Mouse (Mus musculus): Measurements from ENCODE around the gene Ablim1. TPM values are rescaled to one million over a fixed set of nuclear protein-coding genes. Genes with fewer than 3 reads are reported as not detected.

The Ablim1 gene
- polyA plus RNA-seq, 1 experiment from 2014 or later, result 11.6 TPM

DNA sequence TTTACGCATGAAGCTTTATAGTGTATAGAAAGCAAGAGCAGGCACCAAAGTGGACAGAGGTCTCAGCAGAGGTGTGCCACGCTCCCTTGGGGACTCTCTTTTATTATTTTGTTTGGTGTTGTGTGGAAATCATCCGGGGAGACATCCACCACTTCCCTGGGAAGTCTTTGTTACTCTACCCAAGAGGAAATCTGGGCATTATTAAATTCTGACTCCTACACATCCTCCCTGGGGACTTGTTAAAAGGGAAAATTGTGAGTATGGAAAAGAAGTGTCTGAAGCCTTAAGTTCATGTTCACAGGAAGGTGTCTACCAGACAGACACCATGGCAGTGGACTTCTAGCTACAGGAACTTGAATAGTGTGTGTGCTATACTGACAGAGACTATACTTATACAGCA is 31.4 kb downstream of the Ablim1 start:
- Histone ChIP-seq H3K9ac (ENCODE audit: low read depth, low read length) (no peak overlapping the region), H3K27ac (ENCODE audit: low read depth, low read length) (no peak overlapping the region), H3K4me2 (no peak overlapping the region), H3K4me3 (ENCODE audit: low read depth, low read length) (no peak overlapping the region), H3K27me3 (replicated peaks; ENCODE audit: control insufficient read depth, insufficient read depth, low read length) (0 out of 2 replicates have a peak, but pooled peaks cover 3% of the 10 kb centered on the region), H3K9me3 (ENCODE audit: control insufficient read depth, low read length) (no peaks in the 10 kb centered on the region; the same call in 1 of the 2 replicates), H3K4me1 (replicated peaks; ENCODE audit: control insufficient read depth, insufficient read depth, low read length) (no peaks in the 10 kb centered on the region), H3K36me3 (ENCODE audit: control insufficient read depth, insufficient read depth, low read length) (no peaks in the 10 kb centered on the region)
- DNase-seq (ENCODE audit: low spot score), result no peak
- 77% methylated on average over 3 of the region's 3 CpGs for WGBS
- ATAC-seq (replicated peaks; ENCODE audit: low FRiP score), result no peak

GRCm38 (mm10) chr19:57282642-57283041 is 32.1 kb downstream of the Ablim1 start:
- DNase-seq (ENCODE audit: low spot score), result no peak
- Histone ChIP-seq H3K27me3 (replicated peaks; ENCODE audit: control insufficient read depth, insufficient read depth, low read length) (0 out of 2 replicates have a peak, but pooled peaks cover 3% of the 10 kb centered on the region), H3K4me3 (ENCODE audit: low read depth, low read length) (no peak overlapping the region), H3K36me3 (ENCODE audit: control insufficient read depth, insufficient read depth, low read length) (no peaks in the 10 kb centered on the region), H3K9ac (ENCODE audit: low read depth, low read length) (no peak overlapping the region), H3K9me3 (ENCODE audit: control insufficient read depth, low read length) (no peaks in the 10 kb centered on the region; the same call in 1 of the 2 replicates), H3K27ac (ENCODE audit: low read depth, low read length) (no peak overlapping the region), H3K4me2 (no peak overlapping the region), H3K4me1 (replicated peaks; ENCODE audit: control insufficient read depth, insufficient read depth, low read length) (no peaks in the 10 kb centered on the region)
- ATAC-seq (replicated peaks; ENCODE audit: low FRiP score), result no peak
- 71% methylated on average over 5 of the region's 5 CpGs for WGBS

DNA sequence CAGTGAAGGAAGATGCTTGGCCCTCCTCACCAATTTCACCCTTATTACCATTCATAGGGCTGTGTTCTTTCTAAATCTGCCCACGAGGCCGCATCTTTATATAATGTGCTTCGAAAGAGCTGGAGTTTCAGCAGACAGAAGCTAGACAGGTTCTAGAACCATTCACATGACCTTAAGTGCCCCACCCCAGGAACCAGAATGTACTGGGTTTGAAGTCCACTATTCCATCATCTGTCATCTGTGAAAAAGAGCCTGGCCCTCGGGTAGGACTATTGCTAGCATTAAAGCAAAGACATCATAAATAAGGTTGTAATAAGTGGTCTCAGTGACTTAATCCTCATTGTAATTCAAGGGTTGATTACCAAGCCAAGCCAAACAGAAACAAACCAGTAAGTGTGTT is 35.1 kb downstream of the Ablim1 start:
- Histone ChIP-seq H3K27me3 (replicated peaks; ENCODE audit: control insufficient read depth, insufficient read depth, low read length) (0 out of 2 replicates have a peak, but pooled peaks cover 3% of the 10 kb centered on the region), H3K4me2 (no peak overlapping the region), H3K9ac (ENCODE audit: low read depth, low read length) (no peak overlapping the region), H3K4me3 (ENCODE audit: low read depth, low read length) (no peak overlapping the region), H3K9me3 (ENCODE audit: control insufficient read depth, low read length) (no peaks in the 10 kb centered on the region), H3K36me3 (ENCODE audit: control insufficient read depth, insufficient read depth, low read length) (no peaks in the 10 kb centered on the region), H3K4me1 (replicated peaks; ENCODE audit: control insufficient read depth, insufficient read depth, low read length) (no peaks in the 10 kb centered on the region), H3K27ac (ENCODE audit: low read depth, low read length) (no peak overlapping the region)
- WGBS, result 85% methylated on average over 4 of the region's 4 CpGs
- no peak for DNase-seq (ENCODE audit: low spot score)
- ATAC-seq (replicated peaks; ENCODE audit: low FRiP score), result no peak

GRCm38 (mm10) chr19:57278263-57278662 is 36.5 kb downstream of the Ablim1 start:
- ATAC-seq (replicated peaks; ENCODE audit: low FRiP score) (no peak), DNase-seq (ENCODE audit: low spot score) (no peak)
- Histone ChIP-seq H3K4me1 (replicated peaks; ENCODE audit: control insufficient read depth, insufficient read depth, low read length) (peaks cover 3% of the 10 kb centered on the region), H3K9me3 (ENCODE audit: control insufficient read depth, low read length) (no peaks in the 10 kb centered on the region), H3K4me3 (ENCODE audit: low read depth, low read length) (no peak overlapping the region), H3K27me3 (replicated peaks; ENCODE audit: control insufficient read depth, insufficient read depth, low read length) (0 out of 2 replicates have a peak, but pooled peaks cover 3% of the 10 kb centered on the region), H3K36me3 (ENCODE audit: control insufficient read depth, insufficient read depth, low read length) (no peaks in the 10 kb centered on the region), H3K4me2 (no peak overlapping the region), H3K9ac (ENCODE audit: low read depth, low read length) (no peak overlapping the region), H3K27ac (ENCODE audit: low read depth, low read length) (no peak overlapping the region)
- WGBS, result 86% methylated on average over 8 of the region's 8 CpGs

- Histone ChIP-seq H3K9ac (ENCODE audit: low read depth, low read length) (no peak overlapping the region), H3K27ac (ENCODE audit: low read depth, low read length) (no peak overlapping the region), H3K4me2 (no peak overlapping the region), H3K9me3 (ENCODE audit: control insufficient read depth, low read length) (no peaks in the 10 kb centered on the region), H3K4me1 (replicated peaks; ENCODE audit: control insufficient read depth, insufficient read depth, low read length) (peaks cover 10% of the 10 kb centered on the region), H3K27me3 (replicated peaks; ENCODE audit: control insufficient read depth, insufficient read depth, low read length) (0 out of 2 replicates have a peak, but pooled peaks cover 3% of the 10 kb centered on the region), H3K4me3 (ENCODE audit: low read depth, low read length) (no peak overlapping the region), H3K36me3 (ENCODE audit: control insufficient read depth, insufficient read depth, low read length) (no peaks in the 10 kb centered on the region)
- ATAC-seq (replicated peaks; ENCODE audit: low FRiP score) (no peak), DNase-seq (ENCODE audit: low spot score) (no peak)
- WGBS, result 88% methylated on average over 6 of the region's 6 CpGs
These were observed 37.7 kb downstream of the Ablim1 start for GRCm38 (mm10) chr19:57277010-57277409.

DNA sequence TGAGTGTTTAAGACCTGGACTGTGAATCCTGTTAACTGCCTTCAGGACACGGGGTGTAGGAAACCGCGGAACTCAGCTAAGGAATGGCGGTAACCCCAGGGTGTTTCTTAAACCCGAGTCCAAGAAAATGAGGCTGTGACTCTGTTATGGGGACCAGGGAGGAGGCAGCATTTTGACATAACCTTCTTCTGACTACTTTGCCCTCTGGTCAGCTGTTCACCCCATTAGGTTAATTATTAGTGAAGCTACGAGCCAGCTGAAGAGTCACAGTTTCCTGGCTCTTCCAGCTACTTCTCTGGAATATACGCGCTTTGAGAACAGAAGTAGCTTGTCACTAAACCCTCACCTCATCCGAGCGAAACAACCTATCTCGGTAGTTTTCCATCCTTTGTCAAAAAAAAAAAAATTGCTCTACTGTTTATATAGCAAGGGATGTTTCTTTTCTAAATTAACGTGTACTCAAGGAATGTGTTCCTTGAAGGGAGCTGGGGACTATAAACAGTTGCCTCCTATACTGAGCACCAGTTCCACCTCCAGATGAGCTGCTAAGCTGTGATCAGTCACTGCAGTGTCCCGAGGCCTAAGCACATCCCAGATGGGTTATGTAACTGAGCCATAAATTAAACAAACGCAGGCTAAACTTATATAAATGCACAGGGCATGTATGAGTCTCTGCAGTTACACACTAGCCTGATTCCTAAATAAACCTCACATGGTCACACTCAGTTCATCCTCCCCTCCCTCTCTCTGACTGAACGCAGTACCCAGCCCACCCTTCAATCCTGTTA is 39.4 kb downstream of the Ablim1 start:
- Histone ChIP-seq H3K9me3 (ENCODE audit: control insufficient read depth, low read length) (no peaks in the 10 kb centered on the region), H3K9ac (ENCODE audit: low read depth, low read length) (no peak overlapping the region), H3K27ac (ENCODE audit: low read depth, low read length) (peak overlapping the region; percentile 66), H3K4me2 (peak overlapping the region; percentile 55), H3K4me1 (replicated peaks; ENCODE audit: control insufficient read depth, insufficient read depth, low read length) (peaks cover 10% of the 10 kb centered on the region), H3K4me3 (ENCODE audit: low read depth, low read length) (peak overlapping the region; percentile 5; the same call in 1 of the 2 replicates), H3K27me3 (replicated peaks; ENCODE audit: control insufficient read depth, insufficient read depth, low read length) (no peaks in the 10 kb centered on the region), H3K36me3 (ENCODE audit: control insufficient read depth, insufficient read depth, low read length) (no peaks in the 10 kb centered on the region)
- 47% methylated on average over 15 of the region's 15 CpGs for WGBS
- ATAC-seq (replicated peaks; ENCODE audit: low FRiP score) (no peak; the same call in 1 of the 2 replicates), DNase-seq (ENCODE audit: low spot score) (no peak)

DNA sequence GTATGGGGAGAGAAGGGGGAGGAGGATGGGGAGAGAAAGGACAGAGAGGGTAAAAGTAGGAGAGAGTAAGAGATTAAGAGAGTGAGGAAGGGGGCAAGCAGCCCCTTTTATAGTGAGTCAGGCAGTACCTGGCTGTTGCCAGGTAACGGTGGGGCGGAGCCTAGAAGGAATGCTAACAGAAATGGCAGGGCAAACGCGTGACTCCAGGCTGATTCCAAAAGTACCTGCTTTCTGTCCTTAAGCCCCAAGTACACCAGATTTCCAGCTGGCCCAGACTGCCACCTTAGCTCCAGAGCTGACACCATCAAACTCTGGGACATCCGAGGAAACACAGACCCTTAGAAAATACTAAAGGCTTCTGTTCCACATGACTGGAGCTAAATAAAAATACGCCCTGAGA is 40.0 kb downstream of the Ablim1 start:
- ATAC-seq (replicated peaks; ENCODE audit: low FRiP score) (no peak), DNase-seq (ENCODE audit: low spot score) (no peak)
- Histone ChIP-seq H3K4me1 (replicated peaks; ENCODE audit: control insufficient read depth, insufficient read depth, low read length) (peaks cover 10% of the 10 kb centered on the region), H3K36me3 (ENCODE audit: control insufficient read depth, insufficient read depth, low read length) (no peaks in the 10 kb centered on the region), H3K27me3 (replicated peaks; ENCODE audit: control insufficient read depth, insufficient read depth, low read length) (no peaks in the 10 kb centered on the region), H3K4me3 (ENCODE audit: low read depth, low read length) (peak overlapping the region; percentile 5; the same call in 1 of the 2 replicates), H3K27ac (ENCODE audit: low read depth, low read length) (peak overlapping the region; percentile 66), H3K4me2 (peak overlapping the region; percentile 55), H3K9me3 (ENCODE audit: control insufficient read depth, low read length) (no peaks in the 10 kb centered on the region), H3K9ac (ENCODE audit: low read depth, low read length) (no peak overlapping the region)
- 35% methylated on average over 6 of the region's 6 CpGs for WGBS

GRCm38 (mm10) chr19:57274286-57274685 is 40.4 kb downstream of the Ablim1 start:
- no peaks in the 10 kb centered on the region for H3K36me3 ChIP-seq (ENCODE audit: control insufficient read depth, insufficient read depth, low read length)
- no peak for ATAC-seq (replicated peaks; ENCODE audit: low FRiP score)
- WGBS, result 39% methylated on average over 12 of the region's 12 CpGs
- H3K27ac ChIP-seq (ENCODE audit: low read depth, low read length), result no peak overlapping the region
- peak overlapping the region; percentile 55 for H3K4me2 ChIP-seq
- DNase-seq (ENCODE audit: low spot score), result no peak
- H3K4me3 ChIP-seq (ENCODE audit: low read depth, low read length), result 0 out of 2 replicates have a peak overlapping the region, but pooled peaks have one; percentile 2
- H3K4me1 ChIP-seq (replicated peaks; ENCODE audit: control insufficient read depth, insufficient read depth, low read length), result peaks cover 10% of the 10 kb centered on the region
- H3K9ac ChIP-seq (ENCODE audit: low read depth, low read length), result no peak overlapping the region
- H3K27me3 ChIP-seq (replicated peaks; ENCODE audit: control insufficient read depth, insufficient read depth, low read length), result no peaks in the 10 kb centered on the region
- H3K9me3 ChIP-seq (ENCODE audit: control insufficient read depth, low read length), result no peaks in the 10 kb centered on the region
